Mouse (Mus musculus) midbrain, embryonic 15.5 days (tissue): ENCODE results near the gene Fam213a. TPM values are rescaled to one million over a fixed set of nuclear protein-coding genes. Genes with fewer than 3 reads are reported as not detected.

Experiments used
- ATAC-seq: fragments of 200-750 bp; cut with Nextera tagmentation; replicated peaks from 2 replicates; pipeline ENCODE4 v1.8.0; 2017; ENCODE audit warnings: moderate TSS enrichment
- H3K27ac ChIP-seq: fragments of 300-500 bp; sonication (generic); 2 replicates; pipeline ENCODE4 v1.5.1; 2015; ENCODE audit warnings: mild to moderate bottlenecking, inconsistent platforms
- H3K27me3 ChIP-seq: fragments of 300-500 bp; sonication (generic); replicated peaks from 2 replicates; pipeline ENCODE4 v1.6.1; 2015; ENCODE audit warnings: inconsistent platforms
- H3K36me3 ChIP-seq: fragments of 300-500 bp; sonication (generic); replicated peaks from 2 replicates; pipeline ENCODE4 v1.6.1; 2015; ENCODE audit warnings: inconsistent platforms
- H3K4me1 ChIP-seq: fragments of 300-500 bp; sonication (generic); 2 replicates; pipeline ENCODE4 v1.6.1; 2015; ENCODE audit warnings: inconsistent platforms
- H3K4me2 ChIP-seq: fragments of 300-500 bp; sonication (generic); 2 replicates; pipeline ENCODE4 v1.6.1; 2015; ENCODE audit warnings: inconsistent platforms, mild to moderate bottlenecking, moderate library complexity
- H3K4me3 ChIP-seq: fragments of 300-500 bp; sonication (generic); 2 replicates; pipeline ENCODE4 v1.5.1; 2015; ENCODE audit warnings: mild to moderate bottlenecking, inconsistent platforms
- H3K9ac ChIP-seq: fragments of 300-500 bp; sonication (generic); 2 replicates; pipeline ENCODE4 v1.6.1; 2015; ENCODE audit warnings: mild to moderate bottlenecking, inconsistent platforms
- H3K9me3 ChIP-seq: fragments of 300-500 bp; sonication (generic); 2 replicates; pipeline ENCODE4 v1.6.1; 2016; ENCODE audit warnings: inconsistent platforms
- WGBS: fragments of 180-500 bp; shearing (Covaris S2); methylation state at CpG from one replicate; pipeline ENCODE4 v1.1.7; 2015; ENCODE audit warnings: mixed read lengths; 5-methylcytosine and 5-hydroxymethylcytosine counted together
- polyA plus RNA-seq: library from polyadenylated mRNA; unstranded; fragments of >200 nt; fragmentation: Nextera tagmentation; extraction: Ambion mirVana; gene quantifications from 2 replicates; pipeline ENCODE4 v1.2.1, GENCODE M21; 2015

Gene Fam213a
- polyA plus RNA-seq, 1 experiment from 2014 or later = 85.6 TPM

GRCm38 (mm10) chr14:41000801-41001200 is 12.8 kb downstream of the Fam213a start:
- WGBS = 90% methylated on average over 4 of the region's 4 CpGs
- Histone ChIP-seq H3K4me3 (no peak overlapping the region), H3K4me2 (no peak overlapping the region), H3K27ac (no peak overlapping the region), H3K9me3 (no peaks in the 10 kb centered on the region), H3K36me3 (peaks cover 14% of the 10 kb centered on the region), H3K27me3 (no peaks in the 10 kb centered on the region), H3K4me1 (peaks cover 11% of the 10 kb centered on the region), H3K9ac (no peak overlapping the region)
- ATAC-seq = no peak

GRCm38 (mm10) chr14:40999904-41000645 is 13.5 kb downstream of the Fam213a start:
- Histone ChIP-seq H3K9ac (no peak overlapping the region), H3K4me3 (no peak overlapping the region), H3K4me1 (peaks cover 11% of the 10 kb centered on the region), H3K27me3 (no peaks in the 10 kb centered on the region), H3K9me3 (no peaks in the 10 kb centered on the region), H3K27ac (no peak overlapping the region), H3K36me3 (peaks cover 14% of the 10 kb centered on the region), H3K4me2 (no peak overlapping the region)
- ATAC-seq = no peak
- 87% methylated on average over 7 of the region's 7 CpGs for WGBS

- peaks cover 17% of the 10 kb centered on the region for H3K36me3 ChIP-seq
- no peak for ATAC-seq
- H3K9ac ChIP-seq = no peak overlapping the region
- H3K4me3 ChIP-seq = no peak overlapping the region
- no peaks in the 10 kb centered on the region for H3K27me3 ChIP-seq
- no peak overlapping the region for H3K27ac ChIP-seq
- 87% methylated on average over 3 of the region's 3 CpGs for whole genome bisulfite sequencing
- H3K4me1 ChIP-seq = no peaks in the 10 kb centered on the region
- no peaks in the 10 kb centered on the region for H3K9me3 ChIP-seq
- H3K4me2 ChIP-seq = no peak overlapping the region
Measured at GRCm38 (mm10) chr14:40996171-40996570, 17.4 kb downstream of the Fam213a start.

GRCm38 (mm10) chr14:40992464-40992863 is 21.1 kb downstream of the Fam213a start:
- Histone ChIP-seq H3K36me3 (peaks cover 6% of the 10 kb centered on the region; the same call in 1 of the 2 replicates), H3K4me3 (no peak overlapping the region), H3K4me2 (no peak overlapping the region), H3K9me3 (no peaks in the 10 kb centered on the region), H3K9ac (no peak overlapping the region), H3K4me1 (no peaks in the 10 kb centered on the region), H3K27me3 (no peaks in the 10 kb centered on the region), H3K27ac (no peak overlapping the region)
- ATAC-seq = no peak
- WGBS = 89% methylated on average over 6 of the region's 6 CpGs

- ATAC-seq = no peak
- Histone ChIP-seq H3K9me3 (no peaks in the 10 kb centered on the region), H3K27me3 (no peaks in the 10 kb centered on the region), H3K36me3 (peaks cover 3% of the 10 kb centered on the region; the same call in 1 of the 2 replicates), H3K4me1 (no peaks in the 10 kb centered on the region), H3K9ac (no peak overlapping the region), H3K4me3 (no peak overlapping the region), H3K27ac (no peak overlapping the region), H3K4me2 (no peak overlapping the region)
- 90% methylated on average over 5 of the region's 5 CpGs for WGBS
Measured at GRCm38 (mm10) chr14:40988780-40989179, 24.8 kb downstream of the Fam213a start.

GRCm38 (mm10) chr14:40987184-40987583 is 26.4 kb downstream of the Fam213a start:
- Histone ChIP-seq H3K4me2 (no peak overlapping the region), H3K9me3 (no peaks in the 10 kb centered on the region), H3K4me3 (no peak overlapping the region), H3K27ac (no peak overlapping the region), H3K27me3 (no peaks in the 10 kb centered on the region), H3K4me1 (no peaks in the 10 kb centered on the region), H3K36me3 (no peaks in the 10 kb centered on the region), H3K9ac (no peak overlapping the region)
- 94% methylated on average over 2 of the region's 2 CpGs for WGBS
- no peak for ATAC-seq

GRCm38 (mm10) chr14:40985635-40986034 is 28.0 kb downstream of the Fam213a start:
- H3K4me2 ChIP-seq = no peak overlapping the region
- ATAC-seq = no peak

GRCm38 (mm10) chr14:40979723-40980122 is 33.9 kb downstream of the Fam213a start:
- H3K9me3 ChIP-seq = no peaks in the 10 kb centered on the region
- no peak overlapping the region for H3K27ac ChIP-seq
- H3K27me3 ChIP-seq = no peaks in the 10 kb centered on the region
- no peak for ATAC-seq
- H3K4me1 ChIP-seq = no peaks in the 10 kb centered on the region
- H3K9ac ChIP-seq = no peak overlapping the region
- H3K4me2 ChIP-seq = no peak overlapping the region
- H3K4me3 ChIP-seq = no peak overlapping the region
- no peaks in the 10 kb centered on the region for H3K36me3 ChIP-seq
- WGBS = 42% methylated on average over 1 of the region's 1 CpGs

More at GRCm38 (mm10) chr14:40985635-40986034, 28.0 kb downstream of the Fam213a start:
- 82% methylated on average over 4 of the region's 4 CpGs for WGBS
- H3K9me3 ChIP-seq = no peaks in the 10 kb centered on the region
- no peak overlapping the region for H3K9ac ChIP-seq
- no peak overlapping the region for H3K27ac ChIP-seq
- H3K4me1 ChIP-seq = no peaks in the 10 kb centered on the region
- no peaks in the 10 kb centered on the region for H3K27me3 ChIP-seq
- H3K36me3 ChIP-seq = no peaks in the 10 kb centered on the region
- no peak overlapping the region for H3K4me3 ChIP-seq

GRCm38 (mm10) chr14:40979002-40979401 is 34.6 kb downstream of the Fam213a start:
- Histone ChIP-seq H3K27me3 (no peaks in the 10 kb centered on the region), H3K4me2 (no peak overlapping the region), H3K4me3 (no peak overlapping the region), H3K9me3 (no peaks in the 10 kb centered on the region), H3K36me3 (no peaks in the 10 kb centered on the region), H3K9ac (no peak overlapping the region), H3K4me1 (no peaks in the 10 kb centered on the region), H3K27ac (no peak overlapping the region)
- 45% methylated on average over 4 of the region's 4 CpGs for WGBS
- ATAC-seq = 0 out of 2 replicates have a peak, but pooled peaks have one; percentile 59

- H3K4me1 ChIP-seq = no peaks in the 10 kb centered on the region
- H3K36me3 ChIP-seq = no peaks in the 10 kb centered on the region
- H3K9me3 ChIP-seq = no peaks in the 10 kb centered on the region
- no peak overlapping the region for H3K27ac ChIP-seq
- ATAC-seq = peak; percentile 72
- no peak overlapping the region for H3K4me2 ChIP-seq
- H3K9ac ChIP-seq = no peak overlapping the region
- H3K27me3 ChIP-seq = no peaks in the 10 kb centered on the region
- no peak overlapping the region for H3K4me3 ChIP-seq
- 75% methylated on average over 6 of the region's 6 CpGs for WGBS
Measured at GRCm38 (mm10) chr14:40975127-40975721, 38.4 kb downstream of the Fam213a start.

GRCm38 (mm10) chr14:40968051-40968450 is 45.5 kb downstream of the Fam213a start:
- peak overlapping the region; percentile 98; the same call in 1 of the 2 replicates for H3K4me3 ChIP-seq
- WGBS = 68% methylated on average over 2 of the region's 2 CpGs
- no peak for ATAC-seq
- no peaks in the 10 kb centered on the region for H3K9me3 ChIP-seq
- H3K4me2 ChIP-seq = peak overlapping the region; percentile 89; the same call in 1 of the 2 replicates
- H3K27me3 ChIP-seq = no peaks in the 10 kb centered on the region
- H3K4me1 ChIP-seq = peaks cover 31% of the 10 kb centered on the region
- H3K36me3 ChIP-seq = no peaks in the 10 kb centered on the region
- H3K27ac ChIP-seq = peak overlapping the region; percentile 93
- H3K9ac ChIP-seq = peak overlapping the region; percentile 4; the same call in 1 of the 2 replicates

GRCm38 (mm10) chr14:40967598-40967900 is 46.0 kb downstream of the Fam213a start:
- peaks cover 35% of the 10 kb centered on the region for H3K4me1 ChIP-seq
- no peaks in the 10 kb centered on the region for H3K9me3 ChIP-seq
- no peaks in the 10 kb centered on the region for H3K36me3 ChIP-seq
- H3K4me3 ChIP-seq = peak overlapping the region; percentile 98
- H3K27me3 ChIP-seq = no peaks in the 10 kb centered on the region
- peak overlapping the region; percentile 89 for H3K4me2 ChIP-seq
- ATAC-seq = no peak; the same call in 1 of the 2 replicates
- H3K27ac ChIP-seq = peak overlapping the region; percentile 93
- 4% methylated on average over 6 of the region's 6 CpGs for WGBS
- peak overlapping the region; percentile 95 for H3K9ac ChIP-seq
